Mouse (Mus musculus) urinary bladder, postnatal 14 days (tissue): ENCODE data around the gene Rubcnl.
A peak's percentile ranks its signal among the peaks of the same experiment; 100 is the strongest.

Experiments used
- DNase-seq: peaks from one replicate; pipeline ENCODE4 v3.0.0; 2021; ENCODE audit warnings: low spot score

The Rubcnl gene

GRCm38 (mm10) chr14:75015856-75016714, at the start of gene Rubcnl:
Gene Rubcnl, plus strand, starts transcription at chr14:75016027.
- DNase-seq: peak; percentile 82

- no peak for DNase-seq
Measured at GRCm38 (mm10) chr14:74972216-74972615, 43.6 kb upstream of the Rubcnl start.

DNA sequence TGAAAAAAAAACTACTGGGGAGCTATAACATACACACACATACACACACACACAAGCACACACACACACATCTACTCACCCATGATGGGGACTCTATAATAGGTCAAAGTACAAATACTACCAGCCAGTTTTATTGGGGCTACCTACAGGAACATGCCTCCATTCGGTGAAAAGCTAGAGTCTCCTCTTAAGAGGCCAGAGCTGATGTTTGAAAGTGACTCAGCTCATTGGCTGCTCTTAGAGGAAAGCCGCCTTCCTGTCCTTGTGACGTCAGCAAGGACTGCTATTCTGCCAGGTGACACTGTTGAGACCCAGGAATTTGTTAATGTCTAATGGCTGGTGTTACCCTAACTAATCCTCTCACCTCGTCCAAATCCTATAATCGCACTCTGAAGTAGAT, 43.1 kb upstream of the Rubcnl start:
- DNase-seq: no peak

GRCm38 (mm10) chr14:74974136-74974651, 41.6 kb upstream of the Rubcnl start:
- no peak for DNase-seq

GRCm38 (mm10) chr14:74976972-74977371, 38.9 kb upstream of the Rubcnl start:
- no peak for DNase-seq

DNA sequence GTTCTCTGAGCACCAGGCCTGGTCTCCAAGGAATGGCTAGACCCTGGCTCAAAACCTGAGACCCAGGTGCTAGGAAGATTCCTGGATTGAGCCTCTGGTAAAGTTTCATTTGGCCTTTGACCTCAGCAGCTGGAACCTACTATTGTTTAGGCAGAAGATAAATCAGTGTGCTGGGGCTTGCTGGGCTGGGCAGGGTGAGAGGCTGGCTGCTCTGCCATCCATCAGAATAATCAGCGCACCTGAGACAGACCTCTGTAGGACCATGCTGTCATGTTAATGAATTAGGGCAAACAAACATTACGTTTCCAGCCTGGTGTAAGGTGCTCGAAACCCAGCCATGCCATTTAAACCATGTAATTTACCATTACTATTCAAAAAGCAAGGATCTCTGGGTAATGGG, 34.8 kb upstream of the Rubcnl start:
- DNase-seq: no peak

- no peak for DNase-seq
Measured at GRCm38 (mm10) chr14:74983079-74983478, 32.7 kb upstream of the Rubcnl start.

GRCm38 (mm10) chr14:74984817-74985391, 30.9 kb upstream of the Rubcnl start:
- DNase-seq: no peak

DNA sequence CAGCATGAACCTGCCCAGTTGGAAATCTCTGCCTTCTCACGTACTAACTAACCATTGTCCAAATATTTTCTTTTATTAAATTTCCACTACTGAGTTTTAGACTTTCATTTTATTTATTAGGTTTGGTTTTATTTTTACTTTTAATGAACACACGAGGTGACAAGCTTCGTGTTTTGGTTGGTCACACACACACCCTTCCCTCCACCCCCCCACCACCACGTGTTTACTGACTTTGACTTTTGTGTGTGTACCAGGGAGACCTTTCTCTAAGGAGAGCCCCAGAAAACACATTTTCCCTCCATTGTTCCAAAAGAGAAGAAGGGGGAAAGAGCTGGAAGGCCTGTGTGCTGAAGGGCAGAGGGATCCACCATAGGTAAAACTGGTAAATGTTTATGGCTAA, 30.2 kb upstream of the Rubcnl start:
- no peak for DNase-seq

DNA sequence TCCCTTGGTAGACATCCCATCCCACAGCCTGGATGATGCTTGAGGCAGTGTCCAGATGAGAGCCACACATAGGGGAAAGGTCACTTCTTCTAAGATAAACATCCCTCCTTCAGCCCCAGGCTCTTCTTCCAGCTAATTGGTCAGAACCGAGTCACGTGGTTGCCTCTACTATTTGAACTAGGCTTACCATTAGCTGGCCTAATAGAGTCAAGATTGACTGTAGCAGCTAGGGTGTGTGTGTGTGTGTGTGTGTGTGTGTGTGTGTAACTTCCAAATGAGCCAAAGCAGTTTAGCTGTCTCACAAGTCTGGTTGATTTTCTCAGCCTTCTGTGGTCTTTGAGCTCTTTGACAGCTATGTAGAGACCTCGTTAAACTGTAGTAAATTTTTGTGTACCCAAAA, 29.3 kb upstream of the Rubcnl start:
- DNase-seq: no peak

GRCm38 (mm10) chr14:74989322-74989721, 26.5 kb upstream of the Rubcnl start:
- DNase-seq: no peak

GRCm38 (mm10) chr14:74989909-74990308, 25.9 kb upstream of the Rubcnl start:
- no peak for DNase-seq

DNA sequence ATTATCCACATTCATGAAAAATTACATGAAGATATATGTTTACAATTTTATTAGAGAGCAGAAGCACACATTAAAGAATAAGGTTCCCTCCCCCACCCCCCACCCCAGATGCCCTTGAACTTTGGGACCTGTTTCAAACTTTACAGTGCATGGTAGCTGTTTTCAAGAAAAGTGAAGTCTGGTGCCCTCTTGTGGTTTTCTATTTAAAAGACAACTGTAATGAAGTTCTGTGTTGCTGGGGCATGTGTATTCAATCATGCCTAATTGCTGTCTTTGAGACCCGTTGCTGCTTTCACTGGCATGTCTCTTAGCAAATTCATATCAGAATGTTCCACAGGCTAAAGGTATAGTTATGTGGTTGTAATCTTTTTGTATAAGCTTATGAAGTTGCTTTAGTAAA, 25.3 kb upstream of the Rubcnl start:
- no peak for DNase-seq

- peak; percentile 12 for DNase-seq
Measured at GRCm38 (mm10) chr14:74996556-74996955, 19.3 kb upstream of the Rubcnl start.

DNA sequence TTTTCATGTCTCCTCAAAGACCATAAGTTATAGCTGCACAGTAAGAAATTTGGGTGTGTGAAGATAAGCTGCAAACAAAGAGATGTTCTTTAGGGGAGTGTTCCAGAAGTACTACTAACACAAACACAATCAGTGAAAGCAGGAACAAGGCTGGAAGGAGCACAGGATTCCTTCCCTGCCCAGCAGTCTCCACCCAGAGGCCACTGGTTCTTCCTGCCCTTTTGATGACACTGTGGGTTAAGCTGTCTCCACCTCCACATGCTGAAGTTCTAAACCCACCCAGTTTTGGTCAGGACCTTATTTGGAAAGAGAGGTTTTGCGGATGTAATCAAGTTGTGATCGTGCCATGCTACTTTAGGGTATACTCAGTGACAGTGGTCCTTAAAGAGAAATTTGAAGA, 18.8 kb upstream of the Rubcnl start:
- no peak for DNase-seq

DNA sequence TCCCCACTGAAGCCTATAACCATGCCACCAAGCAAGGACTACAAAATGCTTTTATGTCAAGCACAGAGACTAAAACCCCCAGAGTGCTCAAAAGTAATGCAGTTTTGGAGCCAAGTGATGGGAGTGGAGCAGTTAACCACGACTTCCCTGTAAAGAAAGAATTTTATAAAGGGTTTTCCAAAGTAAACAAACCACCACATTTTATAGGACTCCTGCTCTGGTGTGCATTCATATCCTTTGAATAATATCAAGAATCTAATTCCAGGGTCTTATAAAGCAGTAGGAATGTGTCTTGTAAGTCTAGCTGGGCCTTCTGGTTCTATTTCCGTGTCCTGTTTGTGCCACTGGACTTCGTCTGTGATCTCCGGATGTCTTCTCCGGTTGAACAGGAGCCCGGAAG, 14.5 kb upstream of the Rubcnl start:
- no peak for DNase-seq

DNA sequence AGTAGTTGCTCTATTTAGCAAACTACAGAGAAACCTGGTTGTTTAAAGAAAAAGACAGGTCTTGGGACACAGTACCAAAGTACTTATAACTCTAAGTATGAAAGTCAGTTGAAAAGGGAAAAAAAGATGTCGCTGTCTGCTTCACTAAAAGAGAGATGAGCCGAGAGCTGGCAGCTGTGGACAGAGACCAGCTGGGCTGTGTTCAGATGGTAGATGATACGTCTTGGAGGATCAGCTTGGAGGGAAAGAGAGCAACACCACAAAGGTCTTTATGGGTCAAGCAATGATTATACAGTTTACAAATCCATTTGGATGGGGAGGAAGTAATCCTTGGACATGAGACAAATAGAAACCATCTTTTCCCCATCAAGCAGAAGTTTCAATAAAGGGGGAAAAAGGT, 12.5 kb upstream of the Rubcnl start:
- DNase-seq: no peak

GRCm38 (mm10) chr14:75005478-75006199, 10.2 kb upstream of the Rubcnl start:
- no peak for DNase-seq

- DNase-seq: no peak
Measured at GRCm38 (mm10) chr14:75010346-75010745, 5.5 kb upstream of the Rubcnl start.

GRCm38 (mm10) chr14:75010986-75011655, 4.7 kb upstream of the Rubcnl start:
- no peak for DNase-seq

DNA sequence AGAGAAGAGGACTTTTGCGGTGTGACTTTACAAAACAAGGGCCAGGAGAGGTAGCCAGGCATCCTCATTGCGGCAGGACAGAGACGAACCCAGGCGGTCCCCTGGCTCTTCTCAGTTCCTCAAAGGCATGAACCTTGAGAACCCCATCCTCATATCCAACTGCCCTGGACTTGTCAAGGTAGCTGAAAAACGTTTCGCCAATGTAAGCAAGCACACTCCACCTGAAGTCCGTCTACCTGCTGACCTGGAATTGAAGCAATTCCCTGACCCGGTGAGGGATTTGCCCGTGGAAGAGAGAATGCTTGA, 841 bp downstream of the Rubcnl start:
- no peak for DNase-seq

GRCm38 (mm10) chr14:75017277-75017676, 1.4 kb downstream of the Rubcnl start:
- DNase-seq: no peak
